Mouse (Mus musculus) C2C12 (cell line): ENCODE data around the gene Jak2.

Experiments used
- CEBPB ChIP-seq: IDR thresholded peaks from one replicate; pipeline ENCODE4 v1.6.1; 2011; ENCODE audit warnings: low read depth, mild to moderate bottlenecking, control low read depth, moderate library complexity
- CTCF ChIP-seq: IDR thresholded peaks from one replicate; pipeline ENCODE4 v1.5.1; 2011; ENCODE audit not compliant: control insufficient read depth, insufficient read depth, insufficient read length
- FOSL1 ChIP-seq: IDR thresholded peaks from one replicate; pipeline ENCODE4 v1.8.0; 2011; ENCODE audit warnings: mild to moderate bottlenecking, low read length; ENCODE audit not compliant: poor library complexity, insufficient read depth, severe bottlenecking
- MAX ChIP-seq: IDR thresholded peaks from one replicate; pipeline ENCODE4 v1.6.1; 2011; ENCODE audit warnings: mild to moderate bottlenecking, control low read depth
- MYOD1 ChIP-seq: IDR thresholded peaks from one replicate; pipeline ENCODE4 v1.6.1; 2011; ENCODE audit warnings: low read depth; ENCODE audit not compliant: control insufficient read depth, insufficient read length
- MYOG ChIP-seq: IDR thresholded peaks from one replicate; pipeline ENCODE4 v1.6.1; 2011; ENCODE audit not compliant: control insufficient read depth, insufficient read length; ENCODE audit errors: extremely low read depth
- USF1 ChIP-seq: IDR thresholded peaks from one replicate; pipeline ENCODE4 v1.6.1; 2011; ENCODE audit warnings: low read depth, mild to moderate bottlenecking, control low read depth, moderate library complexity

GRCm38 (mm10) chr19:29276414-29276813, 24.8 kb downstream of the Jak2 start:
- TF ChIP-seq CTCF = no peak
- no peak for TF ChIP-seq USF1
- no peak for TF ChIP-seq CEBPB
- no peak for TF ChIP-seq MYOD1
- TF ChIP-seq MYOG = no peak
- no peak for TF ChIP-seq MAX
- no peak for TF ChIP-seq FOSL1
